Mouse (Mus musculus) urinary bladder, adult 18-20 months (tissue): ENCODE results near the gene Eps8.

ENCODE experiments used
- DNase-seq, 2 experiments: peaks; one replicate each; pipeline ENCODE4 v3.0.0; 2022; ENCODE audit warnings: low spot score in 2 of 2, mixed read lengths in 2 of 2

Eps8 gene

GRCm38 (mm10) chr6:137613903-137614302, 40.8 kb downstream of the Eps8 start:
- no peak for DNase-seq

GRCm38 (mm10) chr6:137612071-137612547, 42.6 kb downstream of the Eps8 start:
- DNase-seq: no peak

- DNase-seq: no peak
These were observed 46.3 kb downstream of the Eps8 start for GRCm38 (mm10) chr6:137608160-137608930.

- no peak for DNase-seq
These were observed 48.1 kb downstream of the Eps8 start for GRCm38 (mm10) chr6:137606541-137606940.

GRCm38 (mm10) chr6:137604417-137605248, 50.0 kb downstream of the Eps8 start:
- DNase-seq: no peak

GRCm38 (mm10) chr6:137598306-137598705, 56.4 kb downstream of the Eps8 start:
- no peak for DNase-seq

- DNase-seq: no peak
These were observed 57.1 kb downstream of the Eps8 start for GRCm38 (mm10) chr6:137597442-137598058.

GRCm38 (mm10) chr6:137592582-137592981, 62.1 kb downstream of the Eps8 start:
- no peak for DNase-seq

GRCm38 (mm10) chr6:137589245-137589618, 65.4 kb downstream of the Eps8 start:
- DNase-seq: no peak

- DNase-seq: no peak
These were observed 66.0 kb downstream of the Eps8 start for GRCm38 (mm10) chr6:137588481-137589244.

GRCm38 (mm10) chr6:137587866-137588265, 66.8 kb downstream of the Eps8 start:
- no peak for DNase-seq

- no peak for DNase-seq
These were observed 69.4 kb downstream of the Eps8 start for GRCm38 (mm10) chr6:137585229-137585628.

GRCm38 (mm10) chr6:137583056-137583455, 71.6 kb downstream of the Eps8 start:
- DNase-seq: no peak

- DNase-seq: peak in 1 of 2 experiments; percentile 34
These were observed 72.3 kb downstream of the Eps8 start for GRCm38 (mm10) chr6:137582207-137582889.

GRCm38 (mm10) chr6:137581331-137582010, 73.2 kb downstream of the Eps8 start:
- no peak for DNase-seq

- DNase-seq: no peak
These were observed 74.2 kb downstream of the Eps8 start for GRCm38 (mm10) chr6:137580503-137580902.

- no peak for DNase-seq
These were observed 77.9 kb downstream of the Eps8 start for GRCm38 (mm10) chr6:137576670-137577371.

GRCm38 (mm10) chr6:137576091-137576490, 78.6 kb downstream of the Eps8 start:
- no peak for DNase-seq

- DNase-seq: no peak
These were observed 80.8 kb downstream of the Eps8 start for GRCm38 (mm10) chr6:137573897-137574296.

GRCm38 (mm10) chr6:137570718-137571131, 84.0 kb downstream of the Eps8 start:
- DNase-seq: no peak
